Mouse (Mus musculus): ENCODE data around the gene Ncoa1. TPM values are rescaled to one million over a fixed set of nuclear protein-coding genes. Genes with fewer than 3 reads are reported as not detected.
"Not testable (repeated sequence)": the region's sequence is repeated elsewhere in the genome, so short reads cannot be mapped to it uniquely, and the experiment has no call there.

Gene Ncoa1
- total RNA-seq, 2 experiments from 2014 or later, result 6.7 to 28.0 TPM

- no peak for ATAC-seq (replicated peaks; ENCODE audit: poor library complexity)
Observed at GRCm38 (mm10) chr12:4407085-4407484, 69.9 kb downstream of the Ncoa1 start.

GRCm38 (mm10) chr12:4406155-4406554 lies 70.8 kb downstream of the Ncoa1 start:
- ATAC-seq (replicated peaks; ENCODE audit: poor library complexity), result peak; percentile 50

GRCm38 (mm10) chr12:4403206-4403605 lies 73.8 kb downstream of the Ncoa1 start:
- 0 out of 2 replicates have a peak, but pooled peaks have one; percentile 20 for ATAC-seq (replicated peaks; ENCODE audit: poor library complexity)

GRCm38 (mm10) chr12:4396221-4396620 lies 80.8 kb downstream of the Ncoa1 start:
- ATAC-seq (replicated peaks; ENCODE audit: poor library complexity), result no peak

GRCm38 (mm10) chr12:4392590-4392989 lies 84.4 kb downstream of the Ncoa1 start:
- peak; percentile 96 for ATAC-seq (replicated peaks; ENCODE audit: poor library complexity)

- ATAC-seq (replicated peaks; ENCODE audit: poor library complexity), result no peak
Observed at GRCm38 (mm10) chr12:4392074-4392473, 84.9 kb downstream of the Ncoa1 start.

- ATAC-seq (replicated peaks; ENCODE audit: poor library complexity), result no peak
Observed at GRCm38 (mm10) chr12:4391256-4391655, 85.7 kb downstream of the Ncoa1 start.

GRCm38 (mm10) chr12:4390721-4391120 lies 86.3 kb downstream of the Ncoa1 start:
- no peak for ATAC-seq (replicated peaks; ENCODE audit: poor library complexity)

- ATAC-seq (replicated peaks; ENCODE audit: poor library complexity), result no peak
Observed at GRCm38 (mm10) chr12:4386077-4386719, 90.8 kb downstream of the Ncoa1 start.

GRCm38 (mm10) chr12:4383061-4383460 lies 93.9 kb downstream of the Ncoa1 start:
- no peak for ATAC-seq (replicated peaks; ENCODE audit: poor library complexity)

- ATAC-seq (replicated peaks; ENCODE audit: poor library complexity), result no peak
Observed at GRCm38 (mm10) chr12:4379298-4379957, 97.6 kb downstream of the Ncoa1 start.

GRCm38 (mm10) chr12:4376475-4376874 lies 100.5 kb downstream of the Ncoa1 start:
- ATAC-seq (replicated peaks; ENCODE audit: poor library complexity), result no peak

- no peak for ATAC-seq (replicated peaks; ENCODE audit: poor library complexity)
Observed at GRCm38 (mm10) chr12:4374816-4375493, 102.0 kb downstream of the Ncoa1 start.

- ATAC-seq (replicated peaks; ENCODE audit: poor library complexity), result no peak
Observed at GRCm38 (mm10) chr12:4371406-4371805, 105.6 kb downstream of the Ncoa1 start.

- ATAC-seq (replicated peaks; ENCODE audit: poor library complexity), result peak; percentile 57
Observed at GRCm38 (mm10) chr12:4365951-4366350, 111.0 kb downstream of the Ncoa1 start.

- no peak for ATAC-seq (replicated peaks; ENCODE audit: poor library complexity)
Observed at GRCm38 (mm10) chr12:4359475-4359874, 117.5 kb downstream of the Ncoa1 start.

GRCm38 (mm10) chr12:4358653-4359052 lies 118.3 kb downstream of the Ncoa1 start:
- ATAC-seq (replicated peaks; ENCODE audit: poor library complexity), result not testable (repeated sequence)

- no peak for ATAC-seq (replicated peaks; ENCODE audit: poor library complexity)
Observed at GRCm38 (mm10) chr12:4358100-4358499, 118.9 kb downstream of the Ncoa1 start.

GRCm38 (mm10) chr12:4356834-4357445 lies 120.0 kb downstream of the Ncoa1 start:
- no peak for ATAC-seq (replicated peaks; ENCODE audit: poor library complexity)

GRCm38 (mm10) chr12:4355019-4355730 lies 121.8 kb downstream of the Ncoa1 start:
- ATAC-seq (replicated peaks; ENCODE audit: poor library complexity), result no peak

GRCm38 (mm10) chr12:4343216-4343615 lies 133.8 kb downstream of the Ncoa1 start:
- ATAC-seq (replicated peaks; ENCODE audit: poor library complexity), result no peak
